Mouse (Mus musculus) embryonic fibroblast, embryonic 13.5 days (primary cell): ENCODE data around the gene Tnfsf11.

Experiments used
- CTCF ChIP-seq: IDR thresholded peaks from 2 replicates; pipeline ENCODE4 v1.5.1; 2011; ENCODE audit warnings: mild to moderate bottlenecking, control low read depth, low read length, moderate library complexity, borderline replicate concordance; ENCODE audit not compliant: insufficient read depth
- POLR2A ChIP-seq: IDR thresholded peaks from 2 replicates; pipeline ENCODE4 v1.6.1; 2011; ENCODE audit warnings: low read depth, mild to moderate bottlenecking, control low read depth, low read length, moderate library complexity

GRCm38 (mm10) chr14:78261246-78261645 is 46.6 kb downstream of the Tnfsf11 start:
- TF ChIP-seq POLR2A (no peak), CTCF (no peak)
